Mouse (Mus musculus) heart, embryonic 10.5 days (tissue): ENCODE measurements at regions not wholly inside any gene's neighbourhood (a gene's known extent, or its start where the extent isn't known, plus 50 kb on each side); places are given as distances from the start of the nearest gene placed in this dataset.

ENCODE experiments used
- DNase-seq: peaks from one replicate; pipeline ENCODE4 v3.0.0-alpha.2; 2017; ENCODE audit warnings: low spot score
- H3K27ac ChIP-seq: fragments of 300-500 bp; sonication (generic); 2 replicates; pipeline ENCODE4 v1.5.1; 2016; ENCODE audit warnings: mild to moderate bottlenecking
- H3K27me3 ChIP-seq: fragments of 300-500 bp; sonication (generic); 2 replicates; pipeline ENCODE4 v1.6.1; 2016; ENCODE audit warnings: mild to moderate bottlenecking; ENCODE audit not compliant: poor library complexity, insufficient read depth, severe bottlenecking
- H3K36me3 ChIP-seq: fragments of 300-500 bp; sonication (generic); 2 replicates; pipeline ENCODE4 v1.6.1; 2016; ENCODE audit warnings: mild to moderate bottlenecking, moderate library complexity
- H3K4me1 ChIP-seq: fragments of 300-500 bp; sonication (generic); 2 replicates; pipeline ENCODE4 v1.6.1; 2016; ENCODE audit warnings: mild to moderate bottlenecking
- H3K4me3 ChIP-seq: fragments of 300-500 bp; sonication (generic); 2 replicates; pipeline ENCODE4 v1.5.1; 2016; ENCODE audit warnings: mild to moderate bottlenecking, moderate library complexity
- H3K9me3 ChIP-seq: fragments of 300-500 bp; sonication (generic); 2 replicates; pipeline ENCODE4 v1.6.1; 2016; ENCODE audit warnings: mild to moderate bottlenecking, moderate library complexity
- WGBS: fragments of 180-500 bp; shearing (Covaris S2); methylation state at CpG from one replicate; pipeline ENCODE4 v1.1.7; 2016; 5-methylcytosine and 5-hydroxymethylcytosine counted together

GRCm38 (mm10) chr12:96239642-96240041 lies 547.6 kb downstream of the Flrt2 start:
- no peaks in the 10 kb centered on the region for H3K4me1 ChIP-seq
- WGBS: 68% methylated on average over 2 of the region's 2 CpGs
- no peak for DNase-seq
- no peaks in the 10 kb centered on the region for H3K27me3 ChIP-seq
- no peaks in the 10 kb centered on the region for H3K9me3 ChIP-seq
- H3K27ac ChIP-seq: no peak overlapping the region
- no peak overlapping the region for H3K4me3 ChIP-seq
- H3K36me3 ChIP-seq: no peaks in the 10 kb centered on the region

GRCm38 (mm10) chr12:96261978-96262377 lies 570.0 kb downstream of the Flrt2 start:
- no peaks in the 10 kb centered on the region for H3K27me3 ChIP-seq
- H3K9me3 ChIP-seq: no peaks in the 10 kb centered on the region
- H3K36me3 ChIP-seq: no peaks in the 10 kb centered on the region
- H3K4me3 ChIP-seq: no peak overlapping the region
- no peak overlapping the region for H3K27ac ChIP-seq
- no peak for DNase-seq
- 64% methylated on average over 4 of the region's 4 CpGs for WGBS
- no peaks in the 10 kb centered on the region for H3K4me1 ChIP-seq

- H3K36me3 ChIP-seq: no peaks in the 10 kb centered on the region
- H3K27me3 ChIP-seq: no peaks in the 10 kb centered on the region
- H3K4me1 ChIP-seq: no peaks in the 10 kb centered on the region
- no peak overlapping the region for H3K4me3 ChIP-seq
- no peak overlapping the region for H3K27ac ChIP-seq
- DNase-seq: no peak
- H3K9me3 ChIP-seq: no peaks in the 10 kb centered on the region
Measured at GRCm38 (mm10) chr12:96275894-96276293, 583.9 kb downstream of the Flrt2 start.

GRCm38 (mm10) chr12:96311137-96311536 lies 619.1 kb downstream of the Flrt2 start:
- Histone ChIP-seq H3K27ac (no peak overlapping the region), H3K9me3 (no peaks in the 10 kb centered on the region), H3K27me3 (no peaks in the 10 kb centered on the region), H3K36me3 (no peaks in the 10 kb centered on the region), H3K4me1 (no peaks in the 10 kb centered on the region), H3K4me3 (no peak overlapping the region)
- 0% methylated on average over 2 of the region's 2 CpGs for WGBS
- DNase-seq: no peak

- Histone ChIP-seq H3K9me3 (no peaks in the 10 kb centered on the region), H3K4me1 (no peaks in the 10 kb centered on the region), H3K27me3 (no peaks in the 10 kb centered on the region), H3K36me3 (no peaks in the 10 kb centered on the region), H3K27ac (no peak overlapping the region), H3K4me3 (no peak overlapping the region)
- WGBS: 81% methylated on average over 10 of the region's 10 CpGs
- DNase-seq: no peak
Measured at GRCm38 (mm10) chr12:96323061-96323786, 631.2 kb downstream of the Flrt2 start.

GRCm38 (mm10) chr12:96351143-96351542 lies 659.1 kb downstream of the Flrt2 start:
- Histone ChIP-seq H3K4me3 (no peak overlapping the region), H3K36me3 (no peaks in the 10 kb centered on the region), H3K4me1 (no peaks in the 10 kb centered on the region), H3K9me3 (no peaks in the 10 kb centered on the region), H3K27ac (no peak overlapping the region), H3K27me3 (no peaks in the 10 kb centered on the region)
- DNase-seq: no peak
- WGBS: 83% methylated on average over 3 of the region's 3 CpGs

GRCm38 (mm10) chr12:96378924-96379323 lies 686.9 kb downstream of the Flrt2 start:
- H3K4me1 ChIP-seq: no peaks in the 10 kb centered on the region
- no peak overlapping the region for H3K27ac ChIP-seq
- no peaks in the 10 kb centered on the region for H3K27me3 ChIP-seq
- H3K36me3 ChIP-seq: no peaks in the 10 kb centered on the region
- 73% methylated on average over 3 of the region's 3 CpGs for WGBS
- H3K4me3 ChIP-seq: no peak overlapping the region
- no peak for DNase-seq
- no peaks in the 10 kb centered on the region for H3K9me3 ChIP-seq

GRCm38 (mm10) chr12:96419104-96419503 lies 727.1 kb downstream of the Flrt2 start:
- Histone ChIP-seq H3K27ac (no peak overlapping the region), H3K36me3 (no peaks in the 10 kb centered on the region), H3K27me3 (no peaks in the 10 kb centered on the region), H3K4me3 (no peak overlapping the region), H3K9me3 (no peaks in the 10 kb centered on the region), H3K4me1 (no peaks in the 10 kb centered on the region)
- 67% methylated on average over 3 of the region's 3 CpGs for WGBS
- DNase-seq: no peak

- Histone ChIP-seq H3K27me3 (no peaks in the 10 kb centered on the region), H3K27ac (no peak overlapping the region), H3K36me3 (no peaks in the 10 kb centered on the region), H3K4me3 (no peak overlapping the region), H3K4me1 (no peaks in the 10 kb centered on the region), H3K9me3 (no peaks in the 10 kb centered on the region)
- DNase-seq: no peak
Measured at GRCm38 (mm10) chr12:96419567-96419966, 727.5 kb downstream of the Flrt2 start.

GRCm38 (mm10) chr12:96427589-96427988 lies 735.6 kb downstream of the Flrt2 start:
- WGBS: 78% methylated on average over 3 of the region's 3 CpGs
- H3K4me1 ChIP-seq: no peaks in the 10 kb centered on the region
- H3K4me3 ChIP-seq: no peak overlapping the region
- no peaks in the 10 kb centered on the region for H3K36me3 ChIP-seq
- no peak for DNase-seq
- H3K27me3 ChIP-seq: no peaks in the 10 kb centered on the region
- H3K9me3 ChIP-seq: no peaks in the 10 kb centered on the region
- no peak overlapping the region for H3K27ac ChIP-seq

- no peaks in the 10 kb centered on the region for H3K9me3 ChIP-seq
Measured at GRCm38 (mm10) chr12:96442546-96442945, 750.5 kb downstream of the Flrt2 start.

GRCm38 (mm10) chr12:96453374-96453773 lies 761.3 kb downstream of the Flrt2 start:
- 47% methylated on average over 3 of the region's 3 CpGs for WGBS
- Histone ChIP-seq H3K9me3 (no peaks in the 10 kb centered on the region), H3K27me3 (no peaks in the 10 kb centered on the region), H3K27ac (no peak overlapping the region), H3K4me1 (no peaks in the 10 kb centered on the region), H3K36me3 (no peaks in the 10 kb centered on the region), H3K4me3 (no peak overlapping the region)
- DNase-seq: no peak

More at GRCm38 (mm10) chr12:96442546-96442945, 750.5 kb downstream of the Flrt2 start:
- no peak for DNase-seq
- Histone ChIP-seq H3K36me3 (no peaks in the 10 kb centered on the region), H3K4me1 (no peaks in the 10 kb centered on the region), H3K27me3 (no peaks in the 10 kb centered on the region), H3K27ac (no peak overlapping the region), H3K4me3 (no peak overlapping the region)
- WGBS: 84% methylated on average over 3 of the region's 3 CpGs

- Histone ChIP-seq H3K36me3 (no peaks in the 10 kb centered on the region), H3K4me3 (no peak overlapping the region), H3K27me3 (no peaks in the 10 kb centered on the region), H3K27ac (no peak overlapping the region), H3K4me1 (no peaks in the 10 kb centered on the region), H3K9me3 (no peaks in the 10 kb centered on the region)
- no peak for DNase-seq
- WGBS: 62% methylated on average over 3 of the region's 3 CpGs
Measured at GRCm38 (mm10) chr12:96476344-96476743, 784.3 kb downstream of the Flrt2 start.

GRCm38 (mm10) chr12:96488448-96488960 lies 796.5 kb downstream of the Flrt2 start:
- Histone ChIP-seq H3K9me3 (no peaks in the 10 kb centered on the region), H3K27me3 (no peaks in the 10 kb centered on the region), H3K27ac (no peak overlapping the region), H3K36me3 (no peaks in the 10 kb centered on the region), H3K4me3 (no peak overlapping the region), H3K4me1 (no peaks in the 10 kb centered on the region)
- WGBS: 83% methylated on average over 1 of the region's 1 CpGs
- DNase-seq: no peak
